Mouse (Mus musculus) heart, embryonic 14.5 days (tissue): ENCODE results near the gene Apof. TPM values are rescaled to one million over a fixed set of nuclear protein-coding genes. Genes with fewer than 3 reads are reported as not detected.
A peak's percentile ranks its signal among the peaks of the same experiment; 100 is the strongest.

ENCODE experiments used
- ATAC-seq: fragments of 200-750 bp; cut with Nextera tagmentation; 2 replicates; pipeline ENCODE4 v1.8.0; 2017; ENCODE audit warnings: low read depth, moderate TSS enrichment; ENCODE audit not compliant: insufficient number of reproducible peaks, insufficient read depth, low FRiP score
- H3K27ac ChIP-seq, 2 experiments: fragments of 200-500 bp in 1 of 2; fragments of 300-500 bp in 1 of 2; sonication (generic) in 1 of 2; replicated peaks in 1 of 2; 2 replicates each; pipeline ENCODE4 v1.5.1; 2012 to 2014; ENCODE audit warnings: low read depth in 2 of 2, low read length in 2 of 2, control low read depth in 1 of 2, mild to moderate bottlenecking in 1 of 2, mixed read lengths in 1 of 2; ENCODE audit not compliant: control insufficient read depth in 1 of 2, insufficient read depth in 1 of 2
- H3K27me3 ChIP-seq: fragments of 300-500 bp; sonication (generic); 2 replicates; pipeline ENCODE4 v1.6.1; 2014; ENCODE audit warnings: mild to moderate bottlenecking, low read length, control low read depth; ENCODE audit not compliant: control insufficient read depth, insufficient read depth
- H3K36me3 ChIP-seq: fragments of 300-500 bp; sonication (generic); 2 replicates; pipeline ENCODE4 v1.6.1; 2014; ENCODE audit warnings: mild to moderate bottlenecking, control low read depth, low read length, mixed read lengths; ENCODE audit not compliant: control insufficient read depth, insufficient read depth
- H3K4me1 ChIP-seq, 2 experiments: fragments of 200-500 bp in 1 of 2; fragments of 300-500 bp in 1 of 2; sonication (generic) in 1 of 2; 2 replicates each; pipeline ENCODE4 v1.6.1; 2012 to 2014; ENCODE audit warnings: low read length in 2 of 2, control low read depth in 1 of 2, mixed read lengths in 1 of 2; ENCODE audit not compliant: control insufficient read depth in 2 of 2, insufficient read depth in 2 of 2
- H3K4me2 ChIP-seq: fragments of 300-500 bp; sonication (generic); 2 replicates; pipeline ENCODE4 v1.6.1; 2014; ENCODE audit warnings: mild to moderate bottlenecking, low read length
- H3K4me3 ChIP-seq, 2 experiments: fragments of 200-500 bp in 1 of 2; fragments of 300-500 bp in 1 of 2; sonication (generic) in 1 of 2; 2 replicates each; pipeline ENCODE4 v1.5.1; 2012 to 2014; ENCODE audit warnings: low read length in 2 of 2, mild to moderate bottlenecking in 2 of 2, control low read depth in 1 of 2, low read depth in 1 of 2, moderate library complexity in 1 of 2; ENCODE audit not compliant: control insufficient read depth in 1 of 2, insufficient read depth in 1 of 2
- H3K9ac ChIP-seq: fragments of 300-500 bp; sonication (generic); 2 replicates; pipeline ENCODE4 v1.6.1; 2014; ENCODE audit warnings: mild to moderate bottlenecking, low read length
- H3K9me3 ChIP-seq: fragments of 300-500 bp; sonication (generic); 2 replicates; pipeline ENCODE4 v1.6.1; 2016; ENCODE audit warnings: low read length, control low read depth; ENCODE audit not compliant: control insufficient read depth
- WGBS: fragments of 180-500 bp; shearing (Covaris S2); extraction: QIAGEN DNeasy Blood & Tissue Kit; methylation state at CpG from one replicate; pipeline ENCODE4 v1.1.7; 2014; 5-methylcytosine and 5-hydroxymethylcytosine counted together
- polyA plus RNA-seq: library from polyadenylated mRNA; unstranded; fragments of >200 nt; fragmentation: Nextera tagmentation; extraction: Ambion mirVana; gene quantifications from 2 replicates; pipeline ENCODE4 v1.2.1, GENCODE M21; 2014

Gene Apof
- polyA plus RNA-seq: not detected in 2 replicates

DNA sequence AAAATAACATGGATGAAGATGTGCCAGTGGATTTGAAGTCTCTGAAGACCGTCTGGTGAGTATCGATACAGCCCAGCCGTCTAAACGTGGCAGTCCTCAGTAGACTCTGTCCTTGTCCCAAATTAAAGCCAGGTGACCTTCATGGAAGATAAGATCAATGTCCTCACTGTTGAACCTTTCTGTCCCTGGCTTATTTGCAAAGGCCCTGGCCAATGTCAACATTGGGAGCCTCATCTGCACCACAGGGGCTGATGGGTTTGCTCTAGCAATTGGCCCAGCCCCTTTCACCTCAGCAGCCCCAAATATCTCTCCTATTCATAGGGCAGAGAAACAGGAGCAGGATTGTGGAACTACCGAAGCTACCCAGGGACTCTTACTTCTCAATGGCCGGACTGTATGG, at the start of gene Apof:
Gene Apof, plus strand, starts transcription at position 301 of the 400 bp plus-strand sequence.
- H3K9ac ChIP-seq: no peak within 1 kb of the TSS
- no peaks in the 10 kb centered on the region for H3K27me3 ChIP-seq
- H3K4me1 ChIP-seq: no peaks in the 10 kb centered on the region
- H3K4me3 ChIP-seq: no peak within 1 kb of the TSS
- WGBS: 60% methylated on average over 6 of the region's 6 CpGs
- H3K4me2 ChIP-seq: no peak within 1 kb of the TSS
- no peaks in the 10 kb centered on the region for H3K36me3 ChIP-seq
- ATAC-seq: no peak
- no peaks in the 10 kb centered on the region for H3K9me3 ChIP-seq
- H3K27ac ChIP-seq: no peak within 1 kb of the TSS

GRCm38 (mm10) chr10:128221533-128222286, 46.8 kb upstream of the Apof start:
- peaks cover 0 to 4% of the 10 kb centered on the region in 2 experiments; a peak in 3 of 4 replicates for H3K4me1 ChIP-seq
- H3K27ac ChIP-seq: no peak overlapping the region
- H3K36me3 ChIP-seq: no peaks in the 10 kb centered on the region
- H3K9ac ChIP-seq: no peak overlapping the region
- no peaks in the 10 kb centered on the region for H3K27me3 ChIP-seq
- WGBS: 55% methylated on average over 16 of the region's 16 CpGs
- H3K9me3 ChIP-seq: no peaks in the 10 kb centered on the region
- H3K4me3 ChIP-seq: no peak overlapping the region
- ATAC-seq: no peak
- H3K4me2 ChIP-seq: no peak overlapping the region

DNA sequence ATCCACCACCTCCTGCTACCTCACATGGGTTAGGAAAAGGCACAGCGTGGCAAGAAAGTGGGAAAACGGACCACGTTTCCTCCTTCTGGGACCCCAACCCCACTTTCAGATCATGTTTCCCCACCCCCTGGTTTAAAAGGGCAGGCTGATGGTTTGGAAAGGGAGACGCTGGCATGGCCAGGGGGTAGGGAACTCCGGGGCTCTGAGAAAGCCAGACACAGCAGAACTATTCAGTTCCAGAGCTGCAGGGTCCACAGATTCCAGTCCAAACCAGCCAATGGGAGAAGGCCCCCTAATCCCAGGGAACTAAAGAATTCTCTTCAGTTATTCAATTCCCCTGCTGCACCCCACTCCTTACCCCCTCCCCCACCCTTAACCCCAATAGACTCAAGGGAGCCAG, 43.4 kb upstream of the Apof start:
- WGBS: 36% methylated on average over 5 of the region's 5 CpGs
- peaks cover 0 to 4% of the 10 kb centered on the region in 2 experiments; a peak in 3 of 4 replicates for H3K4me1 ChIP-seq
- H3K27me3 ChIP-seq: no peaks in the 10 kb centered on the region
- no peaks in the 10 kb centered on the region for H3K9me3 ChIP-seq
- no peak overlapping the region for H3K9ac ChIP-seq
- H3K4me3 ChIP-seq: no peak overlapping the region
- H3K4me2 ChIP-seq: no peak overlapping the region
- H3K27ac ChIP-seq: no peak overlapping the region
- no peaks in the 10 kb centered on the region for H3K36me3 ChIP-seq
- ATAC-seq: no peak

DNA sequence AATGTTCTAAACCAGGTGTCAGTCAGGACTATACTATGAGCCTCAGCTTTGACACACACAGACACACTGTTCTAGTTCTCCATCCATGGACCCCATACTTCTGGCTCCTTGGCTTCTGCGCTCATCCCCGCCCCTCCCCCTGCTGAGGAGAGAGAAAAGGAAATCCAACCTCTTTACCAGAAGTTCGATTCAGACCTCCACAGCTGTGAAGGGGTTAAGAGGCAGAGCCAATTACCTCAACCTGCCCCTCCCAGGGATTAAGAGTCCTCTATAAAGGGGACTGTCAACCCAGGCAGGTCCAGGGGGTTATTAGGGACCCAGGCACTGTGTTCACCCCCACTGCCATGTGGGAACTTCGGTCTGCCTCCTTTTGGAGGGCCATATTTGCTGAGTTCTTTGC, 42.9 kb upstream of the Apof start, which contains the start of gene Mip:
Gene Mip, plus strand, starts transcription at position 301 of the 400 bp plus-strand sequence.
- no peak within 1 kb of the TSS for H3K9ac ChIP-seq
- 46% methylated on average over 4 of the region's 4 CpGs for WGBS
- no peak for ATAC-seq
- H3K27me3 ChIP-seq: no peaks in the 10 kb centered on the region
- no peak within 1 kb of the TSS for H3K27ac ChIP-seq
- H3K4me3 ChIP-seq: no peak within 1 kb of the TSS
- H3K9me3 ChIP-seq: no peaks in the 10 kb centered on the region
- no peak within 1 kb of the TSS for H3K4me2 ChIP-seq
- H3K4me1 ChIP-seq: peaks cover 0 to 4% of the 10 kb centered on the region in 2 experiments; a peak in 3 of 4 replicates
- H3K36me3 ChIP-seq: no peaks in the 10 kb centered on the region

DNA sequence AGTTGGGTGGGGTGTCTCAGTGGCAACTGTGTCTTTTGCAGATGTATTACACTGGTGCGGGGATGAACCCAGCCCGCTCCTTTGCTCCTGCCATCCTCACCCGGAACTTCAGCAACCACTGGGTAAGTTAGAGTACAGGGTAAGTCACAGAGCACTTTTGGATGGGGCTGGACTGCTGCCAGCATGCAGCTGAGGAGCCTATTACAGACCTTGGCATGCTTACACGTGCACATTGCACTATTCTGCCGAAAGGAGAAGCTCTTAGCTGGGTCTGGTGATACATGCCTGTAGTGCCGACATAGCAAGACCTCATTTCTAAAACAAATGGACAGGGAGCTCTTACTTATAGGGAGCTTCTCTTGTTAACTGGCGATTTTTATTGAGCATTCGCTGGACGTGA, 40.9 kb upstream of the Apof start:
- Histone ChIP-seq H3K27me3 (no peaks in the 10 kb centered on the region), H3K4me2 (no peak overlapping the region), H3K36me3 (no peaks in the 10 kb centered on the region), H3K4me3 (no peak overlapping the region), H3K9ac (no peak overlapping the region), H3K4me1 (peaks cover 4% of the 10 kb centered on the region in 2 experiments), H3K9me3 (no peaks in the 10 kb centered on the region), H3K27ac (no peak overlapping the region)
- no peak for ATAC-seq
- 66% methylated on average over 9 of the region's 9 CpGs for WGBS

DNA sequence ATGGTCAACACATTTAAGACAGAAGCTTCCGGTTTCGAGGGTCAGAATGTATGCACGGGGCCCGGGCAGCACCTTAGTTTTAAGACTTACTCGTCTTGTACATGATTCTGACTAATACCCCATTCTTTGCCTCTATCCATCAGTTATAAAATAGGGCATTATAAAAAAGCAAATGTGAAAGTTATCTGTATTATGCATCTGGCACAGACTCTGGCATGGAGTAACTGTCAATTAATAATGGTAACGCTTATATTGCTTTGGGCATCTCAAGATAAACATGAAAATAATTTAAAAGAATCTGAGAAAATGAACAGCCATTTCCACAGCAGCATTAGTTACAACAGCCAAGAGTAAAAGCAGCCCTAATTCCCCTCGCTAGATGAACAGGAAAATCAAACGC, 40.5 kb upstream of the Apof start:
- no peak overlapping the region for H3K9ac ChIP-seq
- 87% methylated on average over 8 of the region's 8 CpGs for WGBS
- H3K4me3 ChIP-seq: no peak overlapping the region

GRCm38 (mm10) chr10:128230582-128230981, 37.9 kb upstream of the Apof start:
- ATAC-seq: no peak
- no peaks in the 10 kb centered on the region for H3K9me3 ChIP-seq
- no peak overlapping the region for H3K4me3 ChIP-seq
- H3K27ac ChIP-seq: no peak overlapping the region
- peak overlapping the region; percentile 78; the same call in 1 of the 2 replicates for H3K9ac ChIP-seq
- WGBS: 80% methylated on average over 12 of the region's 12 CpGs
- H3K36me3 ChIP-seq: peaks cover 10% of the 10 kb centered on the region; the same call in 1 of the 2 replicates
- H3K27me3 ChIP-seq: no peaks in the 10 kb centered on the region
- H3K4me1 ChIP-seq: peaks cover 0 to 8% of the 10 kb centered on the region in 2 experiments; a peak in 3 of 4 replicates
- H3K4me2 ChIP-seq: peak overlapping the region; percentile 81; the same call in 1 of the 2 replicates

More for the DNA sequence above, 40.5 kb upstream of the Apof start:
- Histone ChIP-seq H3K27me3 (no peaks in the 10 kb centered on the region), H3K36me3 (no peaks in the 10 kb centered on the region), H3K4me1 (peaks cover 4 to 8% of the 10 kb centered on the region in 2 experiments), H3K9me3 (no peaks in the 10 kb centered on the region), H3K27ac (no peak overlapping the region), H3K4me2 (no peak overlapping the region)
- no peak for ATAC-seq
